Mouse (Mus musculus) layer of hippocampus, adult 18-20 months (tissue): ENCODE measurements around the gene Cog2. TPM values are rescaled to one million over a fixed set of nuclear protein-coding genes. Genes with fewer than 3 reads are reported as not detected.

Experiments used
- DNase-seq, 2 experiments: peaks; one replicate each; pipeline ENCODE4 v3.0.0; 2022; ENCODE audit warnings: low spot score in 2 of 2
- long read RNA-seq: library from polyadenylated mRNA; stranded (forward); transcript quantifications from one replicate; pipeline ENCODE4 v2.0.0, GENCODE M21; 2021
- total RNA-seq, 2 experiments: library from RNA; stranded (reverse); gene quantifications; 2 replicates each; pipeline ENCODE4 v1.2.3; 2021

Cog2 gene
- 10 to 100 TPM; 40.6 to 43.8 TPM for total RNA-seq
- long read RNA-seq, transcript Cog2-201 (18 exons, 2,825 nt), result major isoform, 41 of 56 reads
- long read RNA-seq, partial matches to known transcripts, result 6 of 56 reads
- long read RNA-seq, other reads (novel, unspliced or antisense), result 9 of 56 reads

DNA sequence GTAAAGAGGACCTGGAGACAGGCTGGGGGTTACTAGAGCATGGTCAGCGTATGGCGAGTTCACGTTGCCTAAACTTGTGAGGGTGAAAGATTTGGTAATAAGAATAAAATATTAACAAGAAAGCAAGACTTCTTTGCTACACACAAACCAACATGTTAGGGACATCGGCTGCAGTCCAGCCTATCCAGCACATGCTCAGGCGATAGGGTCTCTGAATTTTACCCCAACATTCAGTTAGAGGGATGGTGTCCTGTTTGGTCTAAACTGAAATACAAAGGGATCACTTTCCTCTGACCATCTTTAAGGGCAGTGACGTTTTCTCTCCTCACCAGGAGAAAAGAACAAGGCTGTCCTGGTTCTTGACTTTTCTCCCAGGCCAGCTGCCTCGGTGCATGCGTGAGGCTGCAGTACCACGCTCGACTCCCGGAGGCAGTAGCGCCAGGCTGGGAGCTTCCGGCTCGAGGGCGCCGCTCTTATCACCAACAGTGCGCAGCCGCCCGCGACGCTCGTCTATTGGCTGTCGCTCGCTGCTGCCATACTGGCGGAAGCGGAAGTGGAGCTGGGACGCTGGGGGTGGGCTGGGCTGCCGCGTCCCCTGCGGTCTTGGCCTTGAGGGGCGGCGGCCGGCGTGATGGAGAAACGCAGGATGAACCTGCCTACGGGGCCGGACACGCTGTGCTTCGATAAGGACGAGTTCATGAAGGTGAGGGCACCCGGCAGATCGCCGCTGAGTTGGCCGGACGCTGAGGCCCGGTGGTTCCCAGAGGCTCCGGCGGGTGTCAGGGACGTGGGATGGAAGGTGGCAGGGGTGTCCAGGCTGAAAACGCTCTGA is at the start of gene Cog2:
TSS of gene Cog2 (plus strand) at position 519 of the 832 bp plus-strand sequence.
- peak; percentile 87 to 93 for DNase-seq

DNA sequence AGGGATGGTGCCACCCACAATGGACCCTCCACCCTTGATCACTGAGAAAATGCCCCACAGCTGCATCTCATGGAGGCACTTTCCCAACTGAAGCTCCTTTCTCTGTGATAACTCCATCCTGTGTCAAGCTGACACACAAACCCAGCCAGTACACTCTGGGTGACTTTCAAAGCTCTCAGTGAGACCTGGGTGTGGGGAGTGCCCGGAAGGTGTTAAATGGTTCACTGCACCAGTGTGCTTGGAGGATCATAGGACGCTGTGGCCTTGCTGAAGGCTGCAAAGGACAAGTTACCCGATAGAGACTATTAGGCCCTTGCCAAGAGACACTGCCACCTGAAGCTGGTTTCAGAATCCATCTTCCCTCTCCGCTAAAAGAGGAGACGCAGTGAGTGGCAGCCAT is 44.9 kb upstream of the Cog2 start:
- no peak for DNase-seq

DNA sequence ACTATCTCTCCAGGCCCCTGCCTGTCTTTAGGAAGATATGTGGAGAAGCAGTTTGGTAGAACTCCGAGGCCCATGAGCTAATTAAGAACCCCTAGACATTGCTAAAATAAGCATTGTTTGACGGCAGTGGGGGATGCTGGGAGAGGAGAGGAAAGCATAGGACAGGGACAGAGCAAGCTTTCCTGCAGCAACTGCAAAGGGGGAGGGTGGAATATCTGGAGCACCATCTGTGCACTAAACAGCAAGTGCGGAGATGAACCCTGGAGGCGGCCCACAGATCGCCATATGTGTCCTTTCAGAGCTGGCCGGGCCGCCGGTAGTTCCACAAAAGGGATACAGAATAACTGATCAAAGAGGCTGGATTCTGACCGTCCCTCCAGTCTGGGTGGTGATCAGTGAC is 43.9 kb upstream of the Cog2 start:
- peak; percentile 84 to 93 for DNase-seq

DNA sequence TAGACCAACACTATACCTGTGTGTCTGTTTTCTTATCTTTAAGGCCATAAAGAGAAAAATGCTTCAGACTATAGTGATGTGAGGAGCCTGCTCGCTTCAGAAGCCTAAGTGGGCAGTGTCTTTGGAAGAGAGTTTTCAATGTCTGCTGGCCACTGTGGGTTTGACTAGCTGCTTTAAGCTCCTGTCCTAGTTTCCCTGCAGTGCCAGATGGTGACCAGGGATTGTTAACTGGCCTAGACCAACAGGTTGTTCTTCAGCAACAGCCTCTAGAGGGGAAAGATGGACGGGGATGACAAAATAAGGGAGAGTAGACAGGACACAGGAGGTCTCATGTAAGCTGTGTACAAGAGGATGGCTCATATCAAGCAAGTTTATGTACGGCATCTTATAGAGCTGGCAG is 41.3 kb upstream of the Cog2 start:
- no peak for DNase-seq

DNA sequence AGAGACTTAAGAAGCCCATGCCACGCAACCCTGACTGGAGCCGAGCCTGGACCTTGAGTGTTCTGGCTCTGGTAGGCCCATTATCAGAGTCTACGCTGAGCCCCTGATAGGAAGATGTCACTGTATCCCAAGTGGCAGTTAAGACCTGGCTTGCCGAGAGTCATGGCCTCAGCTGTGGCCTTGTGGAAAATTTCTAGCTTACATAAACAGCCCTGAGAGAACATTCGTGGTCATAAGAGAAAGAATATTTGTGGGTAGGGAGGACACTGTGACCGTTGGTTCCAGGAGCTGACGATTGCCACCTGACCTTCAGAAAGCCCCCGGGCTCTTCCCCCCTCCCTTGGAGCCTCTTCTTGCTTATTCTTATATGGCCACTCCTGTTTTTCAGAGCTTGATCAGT is 40.2 kb upstream of the Cog2 start:
- no peak for DNase-seq

DNA sequence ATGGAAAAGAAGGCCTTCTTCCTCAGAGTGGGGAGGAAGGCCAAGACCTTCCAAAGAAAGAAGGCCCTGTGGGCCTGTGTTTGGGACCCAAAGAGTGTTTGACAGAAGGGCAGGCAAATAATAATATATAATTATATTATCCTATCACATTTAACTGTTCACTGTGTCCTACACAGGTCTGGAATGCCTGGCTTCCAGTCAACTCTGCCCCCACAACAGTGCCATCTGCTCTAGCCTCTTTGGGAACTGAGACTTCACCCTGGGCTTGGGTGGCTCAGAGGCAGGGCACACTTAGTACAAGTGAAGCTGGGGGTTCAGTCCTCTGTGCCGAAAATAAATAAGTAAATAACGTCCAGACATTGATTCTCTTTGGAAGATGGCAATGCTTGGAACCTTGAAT is 37.8 kb upstream of the Cog2 start:
- peak; percentile 47 to 92 for DNase-seq

DNA sequence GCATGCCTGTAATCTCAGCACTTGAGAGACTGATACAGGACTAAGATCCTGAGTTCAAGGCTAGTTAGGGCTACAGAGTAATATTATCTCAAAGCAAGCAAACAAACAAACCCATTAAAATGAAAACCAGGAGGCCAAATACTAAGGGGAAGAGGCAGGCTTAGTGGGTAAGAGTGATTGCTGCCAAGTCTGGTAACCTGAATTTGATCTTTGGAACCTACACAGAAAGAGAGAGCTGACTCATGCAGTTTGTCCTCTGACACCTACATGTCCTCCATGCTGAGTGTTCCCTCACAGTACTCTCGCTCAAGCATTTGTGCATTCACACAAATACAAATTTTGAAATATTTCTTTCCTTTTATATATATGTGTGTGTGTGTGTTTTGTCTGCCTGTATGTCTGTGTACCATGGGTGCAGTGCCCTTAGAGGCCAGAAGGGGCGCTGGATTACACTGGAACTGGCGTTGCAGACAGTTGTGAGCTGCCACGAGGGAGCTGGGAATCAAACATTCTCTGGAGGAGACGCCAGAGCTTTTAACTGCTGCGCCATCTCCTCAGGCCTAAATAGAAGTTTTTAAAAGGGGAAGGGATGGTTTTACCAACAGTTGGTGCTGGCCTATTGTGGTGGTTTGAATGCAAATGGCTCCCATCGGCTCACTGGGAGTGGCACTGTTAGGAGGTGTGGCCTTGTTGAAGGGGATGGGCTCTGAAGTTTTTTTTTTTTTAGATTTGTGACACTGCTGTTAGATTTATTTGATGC is 37.0 kb upstream of the Cog2 start:
- no peak for DNase-seq

DNA sequence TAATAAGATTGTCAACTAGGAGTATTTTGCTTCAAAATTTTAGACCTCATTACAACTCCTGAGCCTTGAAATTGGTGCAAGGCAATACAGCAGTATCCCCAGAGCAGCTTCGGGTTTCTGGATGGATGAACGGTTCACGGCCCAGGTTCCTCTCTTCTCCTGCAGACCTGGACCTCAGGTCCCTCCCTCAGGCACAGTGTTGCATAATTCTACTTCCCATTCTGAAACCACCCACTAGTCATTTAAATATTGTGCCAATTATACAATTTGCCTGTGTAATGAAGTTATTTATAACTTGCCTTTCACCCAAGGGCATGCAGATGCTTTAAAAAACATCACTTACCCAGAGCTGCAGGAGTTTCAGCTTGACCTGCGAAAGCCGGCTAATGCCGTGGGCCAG is 31.3 kb upstream of the Cog2 start:
- no peak for DNase-seq

DNA sequence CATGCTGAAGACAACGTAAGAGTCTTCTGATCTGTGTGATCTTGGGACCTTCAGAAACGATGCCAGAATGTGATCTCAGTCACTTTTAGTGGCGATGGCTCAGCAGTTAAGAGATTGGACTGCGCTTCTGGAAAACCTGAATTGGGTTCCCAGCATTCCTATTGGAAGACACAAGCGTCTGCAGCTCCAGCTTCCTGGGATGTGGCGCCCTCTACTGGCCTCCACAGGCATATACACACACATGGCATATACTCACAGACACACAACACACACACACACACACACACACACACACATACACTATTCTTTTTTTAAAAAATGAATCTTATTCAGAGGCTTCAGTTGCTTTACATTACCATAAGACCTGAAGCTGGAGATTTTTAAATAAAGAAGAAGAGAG is 30.8 kb upstream of the Cog2 start:
- no peak for DNase-seq

DNA sequence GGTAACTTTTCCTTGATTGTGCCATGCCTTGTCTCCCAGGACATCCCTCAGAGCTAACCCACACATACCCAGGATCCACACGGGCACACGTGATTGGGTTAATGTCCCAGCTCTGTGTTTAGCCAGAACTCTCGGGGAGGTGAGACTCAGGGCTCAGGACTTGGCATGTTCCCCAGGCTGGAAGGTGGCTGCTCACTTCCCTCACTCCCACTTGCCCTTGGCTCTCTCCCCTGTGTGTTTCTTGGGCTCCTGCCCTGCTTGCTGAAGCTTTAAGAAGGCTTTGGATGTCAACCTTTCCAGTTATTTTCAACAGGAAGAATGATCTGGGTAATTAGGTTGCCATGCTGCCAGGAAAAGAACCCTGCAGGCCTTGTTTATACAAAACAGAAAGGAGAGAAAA is 26.2 kb upstream of the Cog2 start:
- no peak for DNase-seq

DNA sequence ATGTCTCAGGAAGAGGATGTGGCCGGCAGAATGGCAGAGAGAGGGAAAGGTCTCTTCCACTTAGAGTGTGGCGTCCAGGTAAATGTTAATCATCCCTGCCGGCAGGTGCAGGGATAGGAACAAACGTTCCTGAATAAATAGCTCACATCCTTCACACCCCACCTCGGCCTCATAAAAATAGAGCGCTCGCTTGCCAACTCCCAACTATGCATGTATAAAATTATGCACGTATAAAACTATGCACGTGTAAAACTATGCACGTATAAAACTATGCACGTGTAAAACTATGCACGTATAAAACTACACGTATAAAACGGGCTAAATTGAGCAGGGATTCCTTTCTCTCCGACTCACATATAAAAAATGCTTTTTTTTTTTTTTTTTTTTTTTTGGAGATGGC is 25.6 kb upstream of the Cog2 start:
- no peak for DNase-seq

DNA sequence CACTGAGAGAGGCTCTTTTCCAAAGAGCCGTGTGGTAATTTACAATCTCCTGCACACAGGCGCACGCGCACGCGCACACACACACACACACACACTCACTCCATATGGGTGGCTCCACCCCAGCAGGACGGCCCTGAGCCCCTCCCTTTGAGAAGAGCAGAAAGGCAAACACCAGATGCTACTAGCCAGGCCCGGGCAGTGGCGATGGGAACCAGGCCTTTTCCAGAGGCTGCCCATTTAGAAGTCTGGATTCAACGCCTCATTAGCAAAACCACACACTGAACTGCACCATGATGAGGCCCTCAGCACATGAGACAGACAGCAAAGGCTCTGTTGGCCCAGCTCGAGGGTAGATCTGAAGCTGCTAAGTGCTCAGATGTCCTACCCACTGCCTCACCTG is 24.9 kb upstream of the Cog2 start:
- peak in 1 of 2 experiments; percentile 31 for DNase-seq

DNA sequence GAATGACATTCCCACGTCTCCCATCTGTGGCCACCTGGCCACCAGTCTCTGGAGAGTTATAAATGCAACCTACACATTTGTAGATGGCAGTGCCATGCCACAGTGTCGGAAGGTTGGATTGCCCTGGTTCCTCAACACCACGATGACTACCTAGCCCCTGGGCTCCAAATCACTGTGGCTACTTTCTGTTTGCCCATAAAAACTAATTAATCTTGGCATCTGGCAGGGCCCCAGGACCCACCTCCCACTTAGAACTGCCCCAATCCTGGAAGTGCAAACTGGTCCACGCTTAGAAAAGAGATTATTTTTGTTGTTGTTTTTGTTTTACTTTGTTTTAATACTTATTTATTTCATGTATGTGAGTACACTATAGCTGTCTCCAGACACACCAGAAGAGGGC is 24.3 kb upstream of the Cog2 start:
- no peak for DNase-seq

DNA sequence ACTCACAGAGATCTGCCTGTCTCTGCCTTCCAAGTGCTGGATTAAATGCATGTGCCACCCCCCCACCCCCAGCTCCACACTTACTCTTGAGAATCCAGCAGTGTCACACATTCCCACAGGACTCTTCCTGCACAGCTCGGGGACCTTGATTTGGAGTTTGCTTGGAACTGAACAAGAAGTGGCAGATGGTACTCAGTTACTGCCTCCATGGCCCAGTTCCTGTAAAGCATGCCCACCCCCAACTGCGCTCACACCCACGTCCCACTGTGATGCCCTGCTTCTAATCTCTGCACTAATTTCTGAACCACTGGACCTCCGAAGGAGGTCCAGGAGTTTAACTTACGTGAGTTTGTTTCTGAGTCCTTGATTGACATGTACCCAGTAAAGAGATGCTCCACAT is 23.7 kb upstream of the Cog2 start:
- peak; percentile 38 to 73 for DNase-seq

DNA sequence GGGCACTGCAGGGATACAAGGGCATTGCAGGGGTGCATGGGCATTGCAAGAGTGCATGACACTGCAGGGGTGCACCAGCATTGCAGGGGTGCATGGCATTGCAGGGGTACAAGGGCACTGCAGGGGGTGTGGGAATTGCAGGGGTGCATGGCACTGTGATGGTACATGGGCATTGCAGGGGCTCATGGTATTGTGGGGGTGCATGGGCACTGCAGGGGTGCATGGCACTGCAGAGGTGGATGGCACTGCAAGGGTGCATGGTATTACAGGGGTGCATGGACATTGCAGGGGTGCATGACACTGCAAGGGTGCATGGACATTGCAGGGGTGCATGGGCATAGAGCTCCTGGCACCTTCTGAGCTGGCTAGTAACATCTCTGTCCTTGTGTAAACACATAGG is 22.2 kb upstream of the Cog2 start:
- no peak for DNase-seq

DNA sequence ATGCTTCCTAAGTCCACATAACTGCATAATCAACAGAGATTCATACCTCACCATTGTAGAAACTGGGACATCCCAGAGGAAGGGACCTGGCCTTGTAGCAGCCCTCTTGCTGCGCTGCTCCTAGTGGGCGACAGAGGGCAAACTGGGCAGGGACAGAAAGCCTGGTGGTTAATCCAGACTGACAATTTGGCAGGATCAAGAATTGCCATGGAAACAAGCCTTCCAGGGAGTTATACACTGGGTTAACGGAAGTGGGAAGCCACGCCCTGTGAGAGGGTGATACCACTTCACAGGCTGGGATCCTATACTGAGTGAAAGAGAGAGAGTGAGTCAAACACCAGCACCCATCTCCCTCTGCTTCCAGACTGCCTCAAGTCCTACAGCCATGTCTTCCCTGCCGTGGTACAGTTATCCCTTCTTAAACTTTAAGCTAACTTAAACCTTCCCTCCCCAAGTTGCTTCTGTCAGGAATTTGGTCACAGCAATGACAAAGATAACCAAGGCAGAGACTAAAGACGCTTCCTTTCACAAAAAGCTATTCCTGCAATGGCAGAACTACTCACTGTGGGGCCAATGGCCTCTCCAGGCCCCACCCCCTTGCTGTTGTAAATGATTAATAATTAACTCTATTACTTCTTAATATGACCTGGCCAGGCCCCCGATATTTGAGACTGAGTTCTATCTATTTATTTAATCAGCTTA is 21.2 kb upstream of the Cog2 start:
- DNase-seq, result no peak

DNA sequence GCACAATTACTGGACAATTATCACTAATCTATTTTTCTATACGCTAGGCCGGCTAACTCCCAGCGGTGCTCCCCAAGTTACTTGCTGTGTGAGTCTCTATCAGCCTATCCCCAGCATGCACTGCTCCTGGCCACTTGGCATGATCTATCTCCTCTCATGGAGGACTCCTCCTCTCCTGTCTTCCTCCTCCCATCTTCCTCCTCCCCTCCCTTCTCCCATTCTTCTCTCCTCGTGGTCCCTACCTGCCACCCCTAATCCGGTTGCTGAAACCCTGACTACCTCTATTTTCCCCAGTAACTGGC is 20.7 kb upstream of the Cog2 start:
- no peak for DNase-seq

DNA sequence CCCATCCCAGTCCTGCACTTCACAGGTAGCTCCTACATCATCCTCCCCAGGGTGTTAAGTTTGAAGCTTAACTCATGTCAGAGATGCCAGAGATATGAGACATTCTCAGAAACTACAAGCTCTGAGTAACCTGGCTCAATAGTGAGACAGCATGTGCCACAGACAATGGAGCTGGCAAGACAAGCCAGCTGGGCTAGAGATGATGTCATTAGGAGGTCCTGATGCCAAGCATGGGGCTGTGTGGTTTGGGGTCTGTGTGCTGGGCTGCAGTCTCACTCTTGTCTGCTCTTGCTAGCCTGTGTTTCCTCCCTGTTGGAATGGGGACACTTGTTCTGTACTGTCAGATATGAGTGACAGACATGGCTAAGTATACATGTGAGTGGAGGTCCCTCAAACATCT is 14.9 kb upstream of the Cog2 start:
- DNase-seq, result no peak

DNA sequence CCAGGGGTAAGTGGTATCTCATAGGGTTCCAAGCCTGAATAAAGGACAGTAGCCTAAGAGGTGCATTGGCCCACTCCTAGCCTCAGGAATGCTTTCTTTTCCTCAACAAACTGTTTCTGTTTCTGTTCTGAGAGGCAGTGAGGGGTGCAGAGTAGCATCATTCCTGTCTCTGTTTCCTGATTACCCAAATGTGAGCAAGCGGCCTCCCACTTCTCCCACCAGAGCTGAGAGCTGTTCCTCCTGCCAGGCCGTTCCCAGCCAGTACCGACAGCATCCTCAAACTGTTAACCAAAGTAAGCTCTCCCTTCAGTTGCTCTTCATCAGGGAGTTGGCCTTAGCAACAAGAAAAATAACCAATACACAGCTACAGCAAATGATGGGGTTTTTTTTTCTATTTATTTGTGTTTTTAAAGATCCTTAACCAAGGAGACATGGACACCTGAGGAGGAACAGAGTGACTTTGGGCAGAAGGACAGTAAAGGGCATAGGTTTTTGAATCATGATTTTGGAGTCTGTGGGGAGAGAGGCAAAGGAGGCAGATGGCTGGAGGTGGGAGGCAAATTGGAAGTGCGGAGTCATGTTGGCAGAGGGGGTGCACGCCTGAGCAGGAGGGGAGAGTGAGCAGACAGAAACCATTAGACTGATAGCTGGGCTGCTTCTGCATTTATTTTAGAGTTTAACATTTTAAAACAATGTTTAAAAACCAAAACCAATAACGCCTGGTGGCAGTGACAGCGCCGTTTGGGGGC is 12.8 kb upstream of the Cog2 start:
- peak; percentile 82 to 91 for DNase-seq

DNA sequence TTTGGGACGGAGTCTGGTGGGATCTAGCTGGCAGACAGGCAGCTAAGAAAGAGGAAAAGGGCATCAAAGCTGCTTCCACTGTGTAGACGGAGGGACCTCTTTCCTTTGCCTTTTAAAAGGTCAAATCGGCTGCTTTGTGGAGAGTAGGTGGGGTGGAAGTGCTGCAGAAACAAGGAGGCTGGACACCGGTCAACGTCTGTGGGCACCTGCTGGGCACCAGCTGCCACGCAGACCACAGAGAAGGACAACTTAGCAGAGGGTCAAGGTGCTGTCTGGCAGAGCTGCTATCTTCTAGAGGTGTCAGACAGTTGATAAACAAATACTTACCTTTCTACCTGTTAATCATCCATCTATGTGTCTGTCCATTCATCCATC is 12.3 kb upstream of the Cog2 start:
- no peak for DNase-seq

DNA sequence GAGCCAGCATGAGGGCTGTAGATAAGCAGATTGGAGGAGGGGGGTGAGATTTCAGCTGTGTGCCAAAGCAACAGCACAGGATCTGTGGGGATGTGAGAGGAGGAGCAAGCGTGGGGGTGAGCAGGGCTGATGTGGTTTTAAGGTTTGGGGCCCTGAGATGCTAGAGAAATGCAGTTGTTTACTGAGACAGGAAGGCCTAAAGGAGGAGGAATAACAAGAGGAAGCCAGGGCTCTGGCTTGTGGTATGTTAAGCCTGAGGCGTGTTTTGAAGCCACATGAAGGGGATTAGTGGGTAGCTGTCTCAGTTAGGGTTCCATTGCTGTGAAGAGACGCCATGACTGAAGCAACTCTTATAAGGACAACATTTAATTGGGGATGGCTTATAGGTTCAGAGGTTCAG is 11.4 kb upstream of the Cog2 start:
- no peak for DNase-seq
